Mouse (Mus musculus): Measurements from ENCODE around the gene Spen. TPM values are rescaled to one million over a fixed set of nuclear protein-coding genes. Genes with fewer than 3 reads are reported as not detected.
A peak's percentile ranks its signal among the peaks of the same experiment; 100 is the strongest.
"Not testable (repeated sequence)": the region's sequence is repeated elsewhere in the genome, so short reads cannot be mapped to it uniquely, and the experiment has no call there.

The Spen gene
- total and polyA plus RNA-seq, 2 experiments from 2014 or later = 13.6 to 20.0 TPM

- H3K9ac ChIP-seq (replicated peaks; ENCODE audit: low read length, poor library complexity, severe bottlenecking) = no peak overlapping the region
- no peak for ATAC-seq (ENCODE audit: low FRiP score)
- H3K27me3 ChIP-seq (ENCODE audit: insufficient read depth, low read length) = no peaks in the 10 kb centered on the region
- H3K4me3 ChIP-seq (ENCODE audit: low read depth, low read length) = no peak overlapping the region
- H3K9me3 ChIP-seq (ENCODE audit: low read length) = no peaks in the 10 kb centered on the region
- H3K4me1 ChIP-seq (ENCODE audit: insufficient read depth, low read length) = no peaks in the 10 kb centered on the region
- H3K36me3 ChIP-seq (ENCODE audit: insufficient read depth, low read length) = no peaks in the 10 kb centered on the region
- no peak for TF ChIP-seq CTCF (IDR thresholded peaks at IDR 0.05)
- H3K4me2 ChIP-seq (ENCODE audit: low read depth, low read length, poor library complexity, severe bottlenecking) = no peak overlapping the region
- DNase-seq (ENCODE audit: low spot score) = no peak
- H3K27ac ChIP-seq (ENCODE audit: low read depth, low read length) = no peak overlapping the region
- WGBS = 79% methylated on average over 3 of the region's 3 CpGs
These were observed 26.3 kb upstream of the Spen start for GRCm38 (mm10) chr4:141564660-141565059.

- ATAC-seq (ENCODE audit: low FRiP score) = no peak
- no peak for TF ChIP-seq CTCF (IDR thresholded peaks at IDR 0.05)
- DNase-seq (ENCODE audit: low spot score) = no peak
- Histone ChIP-seq H3K4me1 (ENCODE audit: insufficient read depth, low read length) (no peaks in the 10 kb centered on the region), H3K4me2 (ENCODE audit: low read depth, low read length, poor library complexity, severe bottlenecking) (no peak overlapping the region), H3K9me3 (ENCODE audit: low read length) (no peaks in the 10 kb centered on the region), H3K4me3 (ENCODE audit: low read depth, low read length) (no peak overlapping the region), H3K27me3 (ENCODE audit: insufficient read depth, low read length) (no peaks in the 10 kb centered on the region), H3K27ac (ENCODE audit: low read depth, low read length) (no peak overlapping the region), H3K9ac (replicated peaks; ENCODE audit: low read length, poor library complexity, severe bottlenecking) (no peak overlapping the region), H3K36me3 (ENCODE audit: insufficient read depth, low read length) (no peaks in the 10 kb centered on the region)
- 87% methylated on average over 4 of the region's 4 CpGs for WGBS
These were observed 25.8 kb upstream of the Spen start for GRCm38 (mm10) chr4:141564209-141564608.

DNA sequence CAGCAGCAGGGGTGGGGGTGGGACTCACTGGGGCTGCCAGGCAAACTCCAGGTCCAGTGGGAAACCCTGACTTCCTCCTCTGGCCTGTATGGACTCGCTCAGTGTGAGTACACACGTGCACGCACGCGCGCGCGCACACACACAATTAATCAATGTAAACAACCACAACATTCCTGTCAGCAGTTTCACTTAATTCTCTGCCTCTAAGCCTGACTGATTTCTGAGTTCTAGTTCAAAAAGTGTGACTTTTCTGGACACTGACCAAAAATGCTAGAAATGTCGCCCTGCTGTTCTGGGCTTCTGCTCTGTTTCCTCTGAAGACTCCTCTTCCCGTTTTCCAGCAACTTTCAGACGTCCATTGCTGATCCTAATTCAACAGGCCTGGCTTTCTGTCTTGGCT lies 23.9 kb upstream of the Spen start:
- TF ChIP-seq CTCF (IDR thresholded peaks at IDR 0.05) = no peak
- Histone ChIP-seq H3K9ac (replicated peaks; ENCODE audit: low read length, poor library complexity, severe bottlenecking) (no peak overlapping the region), H3K4me1 (ENCODE audit: insufficient read depth, low read length) (no peaks in the 10 kb centered on the region), H3K9me3 (ENCODE audit: low read length) (no peaks in the 10 kb centered on the region), H3K27ac (ENCODE audit: low read depth, low read length) (no peak overlapping the region), H3K4me3 (ENCODE audit: low read depth, low read length) (no peak overlapping the region), H3K27me3 (ENCODE audit: insufficient read depth, low read length) (no peaks in the 10 kb centered on the region), H3K36me3 (ENCODE audit: insufficient read depth, low read length) (no peaks in the 10 kb centered on the region), H3K4me2 (ENCODE audit: low read depth, low read length, poor library complexity, severe bottlenecking) (no peak overlapping the region)
- WGBS = 84% methylated on average over 11 of the region's 11 CpGs
- no peak for DNase-seq (ENCODE audit: low spot score)
- no peak for ATAC-seq (ENCODE audit: low FRiP score)

DNA sequence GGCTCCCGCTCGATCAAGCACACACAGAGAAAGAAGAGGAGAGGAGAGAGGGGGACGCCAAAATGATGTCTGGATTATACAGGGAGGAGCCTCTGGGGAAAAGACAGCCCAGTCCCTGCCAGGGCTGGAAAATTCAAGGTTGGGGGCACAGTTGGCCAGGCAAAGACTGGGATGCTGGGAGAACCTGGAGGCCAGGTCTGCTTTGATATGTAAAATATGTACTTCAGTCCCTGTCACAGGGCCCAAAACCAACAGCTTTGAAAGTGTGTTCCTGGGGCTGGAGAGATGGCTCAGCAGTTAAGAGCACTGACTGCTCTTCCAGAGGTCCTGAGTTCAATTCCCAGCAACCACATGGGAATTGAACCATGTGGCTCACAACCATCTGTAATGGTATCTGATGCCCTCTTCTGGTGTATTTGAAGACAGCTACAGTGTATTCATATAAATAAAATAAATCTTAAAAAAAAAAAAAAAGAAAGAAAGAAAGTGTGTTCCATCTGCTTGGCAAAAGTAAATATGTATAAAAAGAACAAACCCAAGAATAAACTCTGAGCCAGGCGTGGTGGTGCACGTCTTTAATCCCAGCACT lies 23.0 kb upstream of the Spen start:
- not testable (repeated sequence) for H3K4me1 ChIP-seq (ENCODE audit: insufficient read depth, low read length); H3K36me3 ChIP-seq (ENCODE audit: insufficient read depth, low read length); ATAC-seq (ENCODE audit: low FRiP score); H3K9ac ChIP-seq (replicated peaks; ENCODE audit: low read length, poor library complexity, severe bottlenecking); H3K27ac ChIP-seq (ENCODE audit: low read depth, low read length); H3K27me3 ChIP-seq (ENCODE audit: insufficient read depth, low read length); H3K9me3 ChIP-seq (ENCODE audit: low read length); H3K4me2 ChIP-seq (ENCODE audit: low read depth, low read length, poor library complexity, severe bottlenecking); DNase-seq (ENCODE audit: low spot score); H3K4me3 ChIP-seq (ENCODE audit: low read depth, low read length)
- WGBS = 72% methylated on average over 5 of the region's 5 CpGs
- peak; percentile 37 for TF ChIP-seq CTCF (IDR thresholded peaks at IDR 0.05)

GRCm38 (mm10) chr4:141559898-141560263 lies 21.5 kb upstream of the Spen start:
- 2% methylated on average over 9 of the region's 9 CpGs for WGBS
- ATAC-seq (ENCODE audit: low FRiP score) (peak; percentile 65; the same call in 1 of the 2 replicates), DNase-seq (ENCODE audit: low spot score) (peak; percentile 83)
- no peaks in the 10 kb centered on the region for H3K9me3 ChIP-seq (ENCODE audit: low read length)
- TF ChIP-seq CTCF (IDR thresholded peaks at IDR 0.05) = peak; percentile 96
- H3K4me3 ChIP-seq (ENCODE audit: low read depth, low read length) = peak overlapping the region; percentile 35
- peak overlapping the region; percentile 67 for H3K9ac ChIP-seq (replicated peaks; ENCODE audit: low read length, poor library complexity, severe bottlenecking)
- H3K27me3 ChIP-seq (ENCODE audit: insufficient read depth, low read length) = no peaks in the 10 kb centered on the region
- no peaks in the 10 kb centered on the region for H3K4me1 ChIP-seq (ENCODE audit: insufficient read depth, low read length)
- H3K27ac ChIP-seq (ENCODE audit: low read depth, low read length) = peak overlapping the region; percentile 93
- H3K36me3 ChIP-seq (ENCODE audit: insufficient read depth, low read length) = no peaks in the 10 kb centered on the region
- H3K4me2 ChIP-seq (ENCODE audit: low read depth, low read length, poor library complexity, severe bottlenecking) = peak overlapping the region; percentile 71

DNA sequence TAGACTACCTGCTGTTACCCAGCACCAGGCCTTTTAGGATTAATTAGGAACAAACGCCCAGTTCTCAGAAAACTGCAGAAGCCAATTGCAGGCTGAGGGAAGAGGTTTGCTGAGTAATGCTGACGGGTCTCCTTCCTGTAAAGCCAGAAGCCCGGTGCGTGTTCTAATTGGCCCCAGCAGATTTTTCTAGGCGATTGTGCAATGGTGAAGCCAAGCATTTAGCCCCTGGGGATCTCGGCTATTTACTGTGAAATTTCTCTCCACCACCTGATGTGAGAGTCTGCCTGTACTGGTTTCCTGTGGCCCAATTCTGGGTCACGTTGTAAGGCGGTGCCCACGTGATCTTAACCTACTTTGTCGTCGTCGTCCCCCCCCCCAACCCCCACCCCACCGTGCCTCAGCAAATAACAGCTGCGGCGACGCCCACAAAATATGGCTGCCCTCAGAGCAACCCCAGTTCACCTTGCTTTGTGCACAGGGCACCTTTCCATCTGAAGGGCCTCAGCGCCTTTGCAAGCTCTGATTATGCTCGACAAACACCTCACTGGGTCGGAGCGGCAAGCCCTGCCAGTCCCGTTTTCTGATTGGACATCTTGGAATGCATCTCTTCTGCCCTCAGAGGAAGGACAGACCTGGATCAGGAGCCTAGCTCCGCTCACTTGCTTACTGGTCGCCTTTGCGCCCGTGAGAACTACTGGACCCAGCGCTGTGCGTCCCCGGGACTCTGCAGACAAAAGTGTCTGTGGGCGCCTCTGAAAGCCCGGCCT lies 20.9 kb upstream of the Spen start:
- H3K9ac ChIP-seq (replicated peaks; ENCODE audit: low read length, poor library complexity, severe bottlenecking) = peak overlapping the region; percentile 67
- no peaks in the 10 kb centered on the region for H3K9me3 ChIP-seq (ENCODE audit: low read length)
- TF ChIP-seq CTCF (IDR thresholded peaks at IDR 0.05) = no peak
- peak overlapping the region; percentile 93 for H3K27ac ChIP-seq (ENCODE audit: low read depth, low read length)
- H3K4me3 ChIP-seq (ENCODE audit: low read depth, low read length) = peak overlapping the region; percentile 35
- DNase-seq (ENCODE audit: low spot score) = peak; percentile 93
- H3K27me3 ChIP-seq (ENCODE audit: insufficient read depth, low read length) = no peaks in the 10 kb centered on the region
- H3K36me3 ChIP-seq (ENCODE audit: insufficient read depth, low read length) = no peaks in the 10 kb centered on the region
- WGBS = under 1% methylated on average over 30 of the region's 30 CpGs
- ATAC-seq (ENCODE audit: low FRiP score) = peak; percentile 84
- H3K4me1 ChIP-seq (ENCODE audit: insufficient read depth, low read length) = no peaks in the 10 kb centered on the region
- H3K4me2 ChIP-seq (ENCODE audit: low read depth, low read length, poor library complexity, severe bottlenecking) = peak overlapping the region; percentile 71

Data from midbrain, postnatal 0 days (tissue).